Mouse (Mus musculus) heart, postnatal 0 days (tissue): Measurements from ENCODE around the gene Snn. TPM values are rescaled to one million over a fixed set of nuclear protein-coding genes. Genes with fewer than 3 reads are reported as not detected.

Source experiments
- ATAC-seq: fragments of 200-750 bp; cut with Nextera tagmentation; 2 replicates; pipeline ENCODE4 v1.8.0; 2017; ENCODE audit warnings: low read depth, moderate number of reproducible peaks, moderate library complexity; ENCODE audit not compliant: insufficient read depth
- DNase-seq: peaks from one replicate; pipeline ENCODE4 v3.0.0-alpha.2; 2016; ENCODE audit warnings: low spot score
- H3K27ac ChIP-seq: fragments of 300-500 bp; sonication (generic); 2 replicates; pipeline ENCODE4 v1.5.1; 2014; ENCODE audit warnings: low read depth, mild to moderate bottlenecking
- H3K27me3 ChIP-seq: fragments of 300-500 bp; sonication (generic); 2 replicates; pipeline ENCODE4 v1.6.1; 2014; ENCODE audit warnings: low read length, mixed read lengths; ENCODE audit not compliant: control insufficient read depth, insufficient read depth
- H3K36me3 ChIP-seq: fragments of 300-500 bp; sonication (generic); replicated peaks from 2 replicates; pipeline ENCODE4 v1.6.1; 2014; ENCODE audit warnings: low read length, mixed read lengths; ENCODE audit not compliant: control insufficient read depth, insufficient read depth
- H3K4me1 ChIP-seq: fragments of 300-500 bp; sonication (generic); 2 replicates; pipeline ENCODE4 v1.6.1; 2014; ENCODE audit warnings: antibody characterized with exemption; ENCODE audit not compliant: control insufficient read depth, insufficient read depth
- H3K4me2 ChIP-seq: fragments of 300-500 bp; sonication (generic); 2 replicates; pipeline ENCODE4 v1.6.1; 2014; ENCODE audit warnings: low read depth, mild to moderate bottlenecking, low read length, moderate library complexity
- H3K4me3 ChIP-seq: fragments of 300-500 bp; sonication (generic); 2 replicates; pipeline ENCODE4 v1.5.1; 2014; ENCODE audit warnings: low read depth, low read length
- H3K9ac ChIP-seq: fragments of 300-500 bp; sonication (generic); replicated peaks from 2 replicates; pipeline ENCODE4 v1.6.1; 2014; ENCODE audit warnings: low read depth, low read length, mixed read lengths
- H3K9me3 ChIP-seq: fragments of 300-500 bp; sonication (generic); replicated peaks from 2 replicates; pipeline ENCODE4 v1.6.1; 2016; ENCODE audit warnings: low read length; ENCODE audit not compliant: control insufficient read depth
- CTCF ChIP-seq: IDR thresholded peaks from 2 replicates; pipeline ENCODE4 v1.5.1; 2016; ENCODE audit warnings: antibody characterized with exemption, control low read depth, low read depth
- EP300 ChIP-seq: IDR thresholded peaks from 2 replicates; pipeline ENCODE4 v1.6.1; 2016; ENCODE audit warnings: antibody characterized with exemption, low read depth
- WGBS: fragments of 180-500 bp; shearing (Covaris S2); extraction: QIAGEN DNeasy Blood & Tissue Kit; methylation state at CpG from one replicate; pipeline ENCODE4 v1.1.7; 2014; 5-methylcytosine and 5-hydroxymethylcytosine counted together
- polyA plus RNA-seq: library from polyadenylated mRNA; unstranded; fragments of >200 nt; fragmentation: Nextera tagmentation; extraction: Ambion mirVana; gene quantifications from 2 replicates; pipeline ENCODE4 v1.2.1, GENCODE M21; 2015
- total RNA-seq: library from RNA; depleted of rRNA; stranded (reverse); fragments of >200 nt; gene quantifications from 2 replicates; pipeline ENCODE4 v1.2.3, GENCODE M21; 2014; ENCODE audit warnings: low replicate concordance

Gene Snn
- total and polyA plus RNA-seq, 2 experiments from 2014 or later = 32.0 to 91.9 TPM

DNA sequence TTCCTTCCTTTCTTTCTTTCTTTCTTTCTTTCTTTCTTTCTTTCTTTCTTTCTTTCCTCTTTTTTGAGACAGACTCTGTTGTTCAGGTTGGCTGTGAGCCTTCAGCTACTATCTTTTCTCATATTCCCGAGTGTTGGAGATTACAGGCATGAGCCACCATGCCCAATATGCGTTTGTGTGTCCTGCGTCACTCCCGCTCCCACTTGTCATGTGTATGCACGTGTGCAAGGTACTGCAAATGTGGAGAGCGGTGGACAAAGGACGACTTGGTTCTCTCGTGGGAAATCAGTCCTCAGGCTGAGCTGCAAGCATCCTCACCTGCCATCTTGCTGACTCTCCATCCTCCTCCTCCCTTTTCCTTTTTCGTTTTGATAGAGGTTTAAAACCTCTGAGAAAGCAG, 25.5 kb upstream of the Snn start:
- Histone ChIP-seq H3K36me3 (no peaks in the 10 kb centered on the region), H3K4me2 (no peak overlapping the region), H3K4me3 (no peak overlapping the region), H3K27ac (no peak overlapping the region), H3K4me1 (no peaks in the 10 kb centered on the region), H3K27me3 (0 out of 2 replicates have a peak, but pooled peaks cover 6% of the 10 kb centered on the region), H3K9me3 (no peaks in the 10 kb centered on the region), H3K9ac (no peak overlapping the region)
- TF ChIP-seq EP300 = no peak
- TF ChIP-seq CTCF = no peak
- ATAC-seq = no peak
- DNase-seq = no peak
- 81% methylated on average over 9 of the region's 9 CpGs for WGBS

DNA sequence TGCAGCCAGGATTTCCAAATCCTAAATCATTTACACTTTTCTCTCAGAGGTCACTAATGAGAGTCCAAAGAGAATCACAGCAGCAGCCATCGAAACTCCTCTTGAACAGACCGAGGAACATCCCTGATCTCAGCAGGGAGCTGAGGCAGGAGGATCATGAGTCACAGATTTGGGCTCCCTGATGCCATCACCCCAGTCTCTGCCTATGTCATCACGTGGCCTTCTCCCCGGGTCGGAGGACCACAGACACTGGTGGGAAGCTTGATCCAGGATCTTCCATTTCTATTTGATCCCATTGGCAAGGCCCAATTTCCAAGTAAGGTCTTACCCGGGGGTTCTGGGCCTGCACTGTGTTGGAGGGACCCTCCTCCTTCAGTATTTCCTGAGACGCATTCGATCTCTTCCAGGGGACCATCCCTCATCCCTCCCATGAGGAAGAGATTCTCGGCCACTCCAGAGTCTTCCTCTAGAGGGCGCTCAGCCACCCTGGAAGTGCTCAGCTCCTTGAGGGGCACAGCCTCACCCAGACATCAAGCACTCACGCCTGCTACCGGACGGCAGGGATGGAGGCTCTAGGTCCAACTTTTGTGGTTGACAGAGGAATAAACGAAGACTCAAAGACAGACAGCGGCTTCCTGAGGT, 24.8 kb upstream of the Snn start:
- Histone ChIP-seq H3K9ac (no peak overlapping the region), H3K27ac (no peak overlapping the region), H3K4me1 (no peaks in the 10 kb centered on the region), H3K9me3 (no peaks in the 10 kb centered on the region), H3K27me3 (0 out of 2 replicates have a peak, but pooled peaks cover 6% of the 10 kb centered on the region), H3K4me2 (no peak overlapping the region), H3K4me3 (no peak overlapping the region), H3K36me3 (no peaks in the 10 kb centered on the region)
- WGBS = 21% methylated on average over 15 of the region's 15 CpGs
- TF ChIP-seq EP300 (no peak), CTCF (peak; percentile 96)
- peak; percentile 71 for DNase-seq
- peak; percentile 73 for ATAC-seq

DNA sequence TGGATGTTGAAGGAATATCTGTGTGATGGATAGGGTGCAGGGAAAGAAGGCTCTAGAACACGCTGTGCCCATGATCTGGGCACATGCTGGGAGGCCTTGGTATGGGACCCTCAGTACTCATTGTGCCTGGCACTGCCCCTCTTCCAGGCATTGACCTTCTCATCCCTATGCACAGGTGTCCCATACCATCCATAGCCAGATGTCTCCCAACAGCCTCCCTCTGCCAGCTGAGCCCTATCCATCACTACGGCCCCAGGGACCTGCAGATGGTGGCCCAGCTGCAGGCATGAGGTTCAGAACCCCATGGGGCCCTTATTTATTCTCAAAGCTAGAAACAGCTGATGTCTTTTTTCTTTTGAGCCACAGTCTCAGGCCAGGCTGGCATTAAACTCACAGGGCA, 20.1 kb upstream of the Snn start:
- 0 out of 2 replicates have a peak, but pooled peaks cover 6% of the 10 kb centered on the region for H3K27me3 ChIP-seq
- no peak for ATAC-seq
- no peak for TF ChIP-seq CTCF
- no peak for TF ChIP-seq EP300
- H3K27ac ChIP-seq = no peak overlapping the region
- WGBS = 87% methylated on average over 2 of the region's 2 CpGs
- no peak for DNase-seq
- H3K4me3 ChIP-seq = no peak overlapping the region
- no peak overlapping the region for H3K4me2 ChIP-seq
- no peaks in the 10 kb centered on the region for H3K9me3 ChIP-seq
- H3K36me3 ChIP-seq = no peaks in the 10 kb centered on the region
- H3K4me1 ChIP-seq = no peaks in the 10 kb centered on the region
- no peak overlapping the region for H3K9ac ChIP-seq

DNA sequence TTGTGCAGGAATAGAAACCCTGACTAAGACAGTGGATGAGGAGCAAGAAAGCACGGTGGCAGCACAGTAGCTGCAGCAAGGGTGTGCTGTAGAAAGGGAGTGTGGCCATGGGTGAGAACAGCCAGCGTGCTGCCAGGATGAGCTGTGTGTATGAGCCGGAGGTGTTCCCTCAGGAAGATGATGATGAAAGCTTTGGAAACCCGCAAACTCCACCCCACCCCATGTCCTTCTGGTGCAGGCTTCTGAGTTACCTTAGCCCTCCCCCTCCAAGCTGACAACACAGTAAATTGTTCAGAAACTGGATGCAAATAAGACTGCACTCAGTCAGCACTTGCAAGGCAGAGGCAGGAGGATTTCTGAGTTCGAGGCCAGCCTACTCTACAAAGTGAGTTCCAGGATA, 17.5 kb upstream of the Snn start:
- Histone ChIP-seq H3K27ac (no peak overlapping the region), H3K4me3 (no peak overlapping the region), H3K36me3 (no peaks in the 10 kb centered on the region), H3K9ac (no peak overlapping the region), H3K4me2 (no peak overlapping the region), H3K4me1 (peaks cover 7% of the 10 kb centered on the region; the same call in 1 of the 2 replicates), H3K9me3 (no peaks in the 10 kb centered on the region), H3K27me3 (no peaks in the 10 kb centered on the region)
- 67% methylated on average over 5 of the region's 5 CpGs for WGBS
- DNase-seq (no peak), ATAC-seq (no peak)
- TF ChIP-seq EP300 (no peak), CTCF (no peak)

DNA sequence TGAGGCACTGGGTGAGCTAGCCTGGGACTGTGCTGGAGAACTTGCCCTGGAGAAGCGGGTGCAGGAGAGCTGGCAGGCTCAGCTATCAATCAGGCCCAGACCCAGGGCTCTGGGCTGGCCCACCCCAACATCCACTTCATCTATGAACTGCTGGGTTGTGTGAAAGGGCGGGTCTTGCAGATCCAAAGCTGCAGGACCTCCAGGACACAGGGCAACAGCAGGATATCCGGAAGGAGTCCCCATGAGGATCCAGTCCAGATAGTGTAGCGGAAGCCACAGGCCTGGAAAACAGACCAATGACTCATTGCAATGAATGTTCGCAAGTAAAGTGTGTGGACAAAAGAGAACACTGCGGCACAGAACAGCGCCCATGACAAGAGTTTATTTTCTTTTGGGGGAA, 14.3 kb upstream of the Snn start:
- no peak overlapping the region for H3K4me2 ChIP-seq
- peak; percentile 89 for ATAC-seq

DNA sequence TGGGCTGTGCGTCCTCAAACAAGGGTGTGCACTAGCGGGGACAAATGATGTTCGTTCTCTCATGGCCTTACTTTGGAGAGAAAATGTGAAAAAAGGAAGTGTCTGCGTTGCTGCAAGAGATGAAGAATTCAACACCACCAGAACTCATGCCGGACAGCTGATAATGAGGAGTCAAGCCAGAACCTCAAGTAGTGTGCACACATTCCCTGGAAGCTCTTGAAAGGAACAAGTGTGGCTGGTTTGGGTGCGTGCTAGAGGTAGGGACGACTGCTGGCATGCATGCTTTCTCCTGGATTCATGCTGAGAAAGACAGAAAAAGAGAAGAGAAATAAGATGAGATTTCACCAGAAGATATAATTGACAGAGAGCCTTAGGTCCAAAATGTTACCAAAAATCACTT, 13.6 kb upstream of the Snn start:
- no peak overlapping the region for H3K4me3 ChIP-seq
- H3K27me3 ChIP-seq = no peaks in the 10 kb centered on the region
- no peak overlapping the region for H3K9ac ChIP-seq
- DNase-seq (no peak), ATAC-seq (0 out of 2 replicates have a peak, but pooled peaks have one; percentile 19)
- no peak for TF ChIP-seq EP300
- no peak for TF ChIP-seq CTCF
- WGBS = 34% methylated on average over 7 of the region's 7 CpGs
- no peaks in the 10 kb centered on the region for H3K9me3 ChIP-seq
- no peaks in the 10 kb centered on the region for H3K36me3 ChIP-seq
- no peak overlapping the region for H3K4me2 ChIP-seq
- peaks cover 7% of the 10 kb centered on the region; the same call in 1 of the 2 replicates for H3K4me1 ChIP-seq
- H3K27ac ChIP-seq = peak overlapping the region; percentile 74

More for the DNA sequence above, 14.3 kb upstream of the Snn start:
- Histone ChIP-seq H3K27me3 (no peaks in the 10 kb centered on the region), H3K9ac (no peak overlapping the region), H3K4me1 (peaks cover 7% of the 10 kb centered on the region; the same call in 1 of the 2 replicates), H3K9me3 (no peaks in the 10 kb centered on the region), H3K4me3 (no peak overlapping the region), H3K27ac (peak overlapping the region; percentile 74), H3K36me3 (no peaks in the 10 kb centered on the region)
- peak; percentile 85 for DNase-seq
- TF ChIP-seq CTCF = no peak
- TF ChIP-seq EP300 = peak; percentile 80
- 55% methylated on average over 7 of the region's 7 CpGs for WGBS
